Mouse (Mus musculus) cerebellum, adult 2 months (tissue): ENCODE results near the gene Crygc.

ENCODE experiments used
- CTCF ChIP-seq: fragments of 200-500 bp; IDR thresholded peaks from 2 replicates; pipeline ENCODE4 v1.5.1; 2011; ENCODE audit warnings: low read depth, mild to moderate bottlenecking, control low read depth, low read length, moderate library complexity, borderline replicate concordance; ENCODE audit not compliant: insufficient read depth
- POLR2A ChIP-seq: fragments of 200-500 bp; IDR thresholded peaks from 2 replicates; pipeline ENCODE4 v1.6.1; 2011; ENCODE audit warnings: low read length, control low read depth, borderline replicate concordance; ENCODE audit not compliant: insufficient read depth

DNA sequence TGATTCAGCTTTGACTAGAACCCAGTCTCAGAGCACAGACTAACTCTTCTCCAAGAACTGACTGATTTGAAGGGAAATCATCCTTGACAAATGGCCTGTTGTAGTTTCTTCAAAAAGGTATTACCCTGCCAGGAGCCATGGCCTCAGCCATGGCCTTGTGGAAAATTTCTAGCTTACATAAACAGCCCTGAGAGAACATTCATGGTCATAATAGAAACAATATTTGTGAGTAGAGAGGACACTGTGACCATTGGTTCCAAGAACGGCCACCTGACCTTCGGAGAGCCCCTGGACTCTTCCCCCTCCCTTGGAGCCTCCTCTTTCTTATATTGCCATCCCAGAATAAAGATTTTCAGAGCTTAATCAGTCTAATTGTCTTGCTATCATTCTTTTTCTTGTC is 30.1 kb downstream of the Crygc start:
- no peak for TF ChIP-seq CTCF
- TF ChIP-seq POLR2A = no peak
